Mouse (Mus musculus) 3T3-L1 (cell line): Measurements from ENCODE around the gene Vopp1.
A peak's percentile ranks its signal among the peaks of the same experiment; 100 is the strongest.

ENCODE experiments used
- DNase-seq: peaks from one replicate; pipeline ENCODE4 v3.0.0-alpha.2; 2015; ENCODE audit warnings: low read depth, low spot score

The Vopp1 gene

GRCm38 (mm10) chr6:57702743-57703499 lies 122.0 kb downstream of the Vopp1 start:
- peak; percentile 96 for DNase-seq

- DNase-seq = no peak
Measured at GRCm38 (mm10) chr6:57702376-57702742, 122.6 kb downstream of the Vopp1 start, which contains the start of gene Lancl2. TSS of gene Lancl2 (plus strand) at chr6:57702540.

- DNase-seq = peak; percentile 15
Measured at GRCm38 (mm10) chr6:57701686-57702085, 123.3 kb downstream of the Vopp1 start.

- no peak for DNase-seq
Measured at GRCm38 (mm10) chr6:57693116-57693515, 131.8 kb downstream of the Vopp1 start.

- peak; percentile 95 for DNase-seq
Measured at GRCm38 (mm10) chr6:57691467-57692261, 133.3 kb downstream of the Vopp1 start, which contains the start of gene Pyurf. TSS of gene Pyurf (minus strand) at chr6:57692078.

GRCm38 (mm10) chr6:57684156-57684555 lies 140.8 kb downstream of the Vopp1 start:
- no peak for DNase-seq
